Mouse (Mus musculus) forebrain, embryonic 11.5 days (tissue): Measurements from ENCODE around the gene Zhx3. TPM values are rescaled to one million over a fixed set of nuclear protein-coding genes. Genes with fewer than 3 reads are reported as not detected.

Experiments
- ATAC-seq: fragments of 200-750 bp; cut with Nextera tagmentation; replicated peaks from 2 replicates; pipeline ENCODE4 v1.8.0; 2017; ENCODE audit warnings: moderate TSS enrichment; ENCODE audit not compliant: low FRiP score
- DNase-seq: peaks from one replicate; pipeline ENCODE4 v3.0.0-alpha.2; 2017; ENCODE audit warnings: low spot score
- H3K27ac ChIP-seq: fragments of 300-500 bp; sonication (generic); 2 replicates; pipeline ENCODE4 v1.5.1; 2014; ENCODE audit warnings: low read depth, low read length
- H3K27me3 ChIP-seq: fragments of 300-500 bp; sonication (generic); 2 replicates; pipeline ENCODE4 v1.6.1; 2014; ENCODE audit warnings: mild to moderate bottlenecking, low read length, mixed read lengths; ENCODE audit not compliant: control insufficient read depth, insufficient read depth
- H3K36me3 ChIP-seq: fragments of 300-500 bp; sonication (generic); 2 replicates; pipeline ENCODE4 v1.6.1; 2014; ENCODE audit warnings: mild to moderate bottlenecking, low read length, moderate library complexity, mixed read lengths; ENCODE audit not compliant: control insufficient read depth, insufficient read depth
- H3K4me1 ChIP-seq: fragments of 300-500 bp; sonication (generic); replicated peaks from 2 replicates; pipeline ENCODE4 v1.6.1; 2014; ENCODE audit warnings: low read length, mixed read lengths; ENCODE audit not compliant: control insufficient read depth, insufficient read depth
- H3K4me2 ChIP-seq: fragments of 300-500 bp; sonication (generic); 2 replicates; pipeline ENCODE4 v1.6.1; 2014; ENCODE audit warnings: low read depth, mild to moderate bottlenecking, low read length, moderate library complexity, mixed read lengths; ENCODE audit not compliant: severe bottlenecking
- H3K4me3 ChIP-seq: fragments of 300-500 bp; sonication (generic); 2 replicates; pipeline ENCODE4 v1.5.1; 2014; ENCODE audit warnings: low read depth, low read length
- H3K9ac ChIP-seq: fragments of 300-500 bp; sonication (generic); 2 replicates; pipeline ENCODE4 v1.6.1; 2014; ENCODE audit warnings: low read length
- H3K9me3 ChIP-seq: fragments of 300-500 bp; sonication (generic); 2 replicates; pipeline ENCODE4 v1.6.1; 2016; ENCODE audit warnings: low read length, mixed read lengths; ENCODE audit not compliant: control insufficient read depth
- WGBS: fragments of 180-500 bp; shearing (Covaris S2); extraction: QIAGEN DNeasy Blood & Tissue Kit; methylation state at CpG from one replicate; pipeline ENCODE4 v1.1.7; 2014; 5-methylcytosine and 5-hydroxymethylcytosine counted together
- polyA plus RNA-seq: library from polyadenylated mRNA; unstranded; fragments of >200 nt; fragmentation: Nextera tagmentation; extraction: Ambion mirVana; gene quantifications from 2 replicates; pipeline ENCODE4 v1.2.1, GENCODE M21; 2014

The Zhx3 gene
- polyA plus RNA-seq, 1 experiment from 2014 or later, result 10.0 TPM

DNA sequence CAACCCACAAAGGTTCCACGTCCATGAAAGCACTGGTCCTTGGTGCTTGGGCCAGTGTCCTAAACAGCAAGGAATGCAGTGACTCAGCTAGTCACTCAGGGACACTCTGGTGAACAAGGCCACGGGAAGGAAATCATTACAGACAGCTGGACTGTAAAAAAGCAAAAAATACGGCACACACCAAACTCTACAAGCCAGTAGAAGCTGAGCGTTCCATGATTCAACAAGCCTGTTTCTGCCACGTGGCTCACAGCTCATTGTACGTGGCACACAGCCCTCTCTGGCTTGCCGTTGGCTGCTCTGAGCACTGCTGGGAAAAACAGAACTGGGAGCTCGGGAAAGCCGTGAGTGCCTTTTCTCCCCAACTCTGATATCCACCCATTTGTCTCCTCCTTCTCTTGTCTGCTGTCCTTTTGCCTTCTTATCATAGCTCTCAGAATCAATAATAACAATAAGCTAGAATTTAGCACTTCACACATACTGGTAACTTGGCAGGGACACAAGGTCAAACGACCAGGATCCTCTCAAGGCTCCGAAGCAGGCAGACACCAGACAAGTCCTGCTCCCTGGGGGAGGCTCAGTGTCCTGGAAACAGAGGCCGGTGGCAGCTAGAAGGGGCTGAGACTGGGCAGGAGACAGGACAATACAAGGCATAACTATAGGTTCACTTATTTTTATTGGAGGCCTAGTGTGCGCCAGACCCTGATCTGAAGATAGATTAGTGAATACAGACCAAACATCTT is 7.8 kb upstream of the Zhx3 start, which contains the start of gene Lpin3:
TSS of gene Lpin3 (plus strand) at position 218 of the 743 bp plus-strand sequence.
- Histone ChIP-seq H3K27ac (no peak within 1 kb of the TSS), H3K4me3 (no peak within 1 kb of the TSS), H3K27me3 (no peaks in the 10 kb centered on the region), H3K36me3 (no peaks in the 10 kb centered on the region), H3K4me1 (no peaks in the 10 kb centered on the region), H3K9me3 (peaks cover 2% of the 10 kb centered on the region; the same call in 1 of the 2 replicates), H3K9ac (no peak within 1 kb of the TSS), H3K4me2 (no peak within 1 kb of the TSS)
- 79% methylated on average over 13 of the region's 13 CpGs for whole genome bisulfite sequencing
- ATAC-seq, result no peak
- no peak for DNase-seq

DNA sequence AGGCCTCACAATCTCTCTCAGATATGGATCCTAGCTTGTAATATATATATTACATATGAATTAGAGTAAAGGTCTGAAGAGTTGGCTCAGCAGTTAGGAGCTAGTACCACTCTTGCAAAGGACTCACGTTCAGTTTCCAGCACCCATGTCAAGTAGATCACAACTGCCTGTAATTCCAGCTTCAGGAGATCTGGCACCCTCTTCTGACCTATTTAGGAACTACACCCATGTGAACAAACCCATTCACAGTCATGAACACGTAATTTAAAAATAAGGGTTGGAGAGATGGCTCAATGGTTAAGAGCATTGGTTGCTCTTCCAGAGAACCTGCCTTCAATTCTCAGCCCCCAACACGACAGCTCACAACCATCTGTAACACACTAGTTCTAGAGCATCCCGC is 3.3 kb upstream of the Zhx3 start:
- WGBS, result 82% methylated on average over 4 of the region's 4 CpGs
- ATAC-seq (no peak), DNase-seq (no peak)
- no peak overlapping the region for H3K4me2 ChIP-seq
- H3K27me3 ChIP-seq, result no peaks in the 10 kb centered on the region
- H3K27ac ChIP-seq, result no peak overlapping the region
- peaks cover 2% of the 10 kb centered on the region; the same call in 1 of the 2 replicates for H3K9me3 ChIP-seq
- no peak overlapping the region for H3K9ac ChIP-seq
- H3K36me3 ChIP-seq, result no peaks in the 10 kb centered on the region
- no peak overlapping the region for H3K4me3 ChIP-seq
- peaks cover 5% of the 10 kb centered on the region; the same call in 1 of the 2 replicates for H3K4me1 ChIP-seq

GRCm38 (mm10) chr2:160874231-160874877 is 1.6 kb upstream of the Zhx3 start:
- Histone ChIP-seq H3K36me3 (no peaks in the 10 kb centered on the region), H3K27me3 (no peaks in the 10 kb centered on the region), H3K9ac (no peak overlapping the region), H3K9me3 (peaks cover 2% of the 10 kb centered on the region; the same call in 1 of the 2 replicates), H3K27ac (no peak overlapping the region), H3K4me1 (peaks cover 5% of the 10 kb centered on the region; the same call in 1 of the 2 replicates), H3K4me3 (no peak overlapping the region), H3K4me2 (no peak overlapping the region)
- ATAC-seq (no peak), DNase-seq (no peak)
- 85% methylated on average over 5 of the region's 5 CpGs for WGBS

- DNase-seq (peak; percentile 87), ATAC-seq (peak; percentile 92)
- H3K27ac ChIP-seq, result peak overlapping the region; percentile 91
- H3K4me1 ChIP-seq, result peaks cover 5% of the 10 kb centered on the region; the same call in 1 of the 2 replicates
- peaks cover 2% of the 10 kb centered on the region; the same call in 1 of the 2 replicates for H3K9me3 ChIP-seq
- peak overlapping the region; percentile 87 for H3K9ac ChIP-seq
- peak overlapping the region; percentile 80 for H3K4me3 ChIP-seq
- no peaks in the 10 kb centered on the region for H3K36me3 ChIP-seq
- H3K4me2 ChIP-seq, result peak overlapping the region; percentile 78
- H3K27me3 ChIP-seq, result no peaks in the 10 kb centered on the region
- WGBS, result under 1% methylated on average over 38 of the region's 47 CpGs
These were observed 403 bp downstream of the Zhx3 start for GRCm38 (mm10) chr2:160872395-160872794.

DNA sequence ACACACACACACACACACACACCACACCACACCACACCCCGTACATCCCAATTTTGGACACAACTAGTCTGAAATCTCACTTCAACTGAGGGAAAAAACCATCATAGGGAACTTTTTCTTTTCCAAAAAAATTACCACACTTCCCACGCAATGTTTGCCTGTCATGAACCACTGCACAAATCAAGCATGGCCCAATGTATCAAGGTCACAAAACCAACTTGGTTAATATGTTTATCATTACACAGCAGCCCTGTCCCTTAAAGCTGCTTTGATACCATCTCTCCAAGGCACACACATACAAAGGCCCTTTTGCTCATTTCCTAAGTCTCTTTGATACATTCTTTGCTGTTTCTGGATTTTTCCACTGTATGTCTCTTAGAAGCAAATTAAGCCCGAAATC is 1.5 kb downstream of the Zhx3 start:
- Histone ChIP-seq H3K4me2 (no peak overlapping the region), H3K4me1 (peaks cover 5% of the 10 kb centered on the region; the same call in 1 of the 2 replicates), H3K9me3 (peaks cover 2% of the 10 kb centered on the region; the same call in 1 of the 2 replicates), H3K27ac (no peak overlapping the region), H3K36me3 (no peaks in the 10 kb centered on the region), H3K4me3 (no peak overlapping the region), H3K27me3 (no peaks in the 10 kb centered on the region), H3K9ac (no peak overlapping the region; the same call in 1 of the 2 replicates)
- ATAC-seq (no peak), DNase-seq (no peak)
- 85% methylated on average over 3 of the region's 3 CpGs for WGBS

GRCm38 (mm10) chr2:160869446-160869845 is 3.4 kb downstream of the Zhx3 start:
- H3K4me3 ChIP-seq, result no peak overlapping the region
- H3K4me1 ChIP-seq, result peaks cover 5% of the 10 kb centered on the region; the same call in 1 of the 2 replicates
- H3K4me2 ChIP-seq, result no peak overlapping the region
- no peaks in the 10 kb centered on the region for H3K9me3 ChIP-seq
- no peak overlapping the region for H3K27ac ChIP-seq
- H3K9ac ChIP-seq, result no peak overlapping the region
- no peak for DNase-seq
- no peaks in the 10 kb centered on the region for H3K36me3 ChIP-seq
- no peak for ATAC-seq
- WGBS, result 66% methylated on average over 3 of the region's 3 CpGs
- H3K27me3 ChIP-seq, result no peaks in the 10 kb centered on the region

DNA sequence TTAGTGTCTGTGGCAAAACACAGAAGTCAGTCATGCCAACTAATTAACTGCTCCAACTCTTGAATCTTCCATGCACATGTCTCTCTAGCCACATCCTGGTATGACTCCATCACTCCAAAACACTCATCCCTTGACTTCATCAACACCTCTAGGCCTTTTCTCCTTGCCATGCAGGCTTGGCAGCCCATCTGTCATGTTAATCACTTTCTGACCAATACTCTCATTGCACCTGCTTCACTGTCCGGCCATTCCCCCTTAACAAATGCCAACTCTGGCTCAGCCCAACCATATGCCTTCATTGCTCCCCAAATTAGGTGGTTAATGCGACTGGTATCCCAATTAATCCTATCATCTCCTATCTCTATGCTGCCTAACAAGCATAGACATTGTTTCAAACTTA is 7.5 kb downstream of the Zhx3 start:
- no peak overlapping the region for H3K4me3 ChIP-seq
- H3K27me3 ChIP-seq, result no peaks in the 10 kb centered on the region
- no peak overlapping the region for H3K27ac ChIP-seq
- ATAC-seq, result no peak
- WGBS, result 61% methylated on average over 2 of the region's 2 CpGs
- no peak overlapping the region for H3K4me2 ChIP-seq
- H3K9me3 ChIP-seq, result no peaks in the 10 kb centered on the region
- H3K9ac ChIP-seq, result no peak overlapping the region
- H3K4me1 ChIP-seq, result no peaks in the 10 kb centered on the region
- no peak for DNase-seq
- no peaks in the 10 kb centered on the region for H3K36me3 ChIP-seq

DNA sequence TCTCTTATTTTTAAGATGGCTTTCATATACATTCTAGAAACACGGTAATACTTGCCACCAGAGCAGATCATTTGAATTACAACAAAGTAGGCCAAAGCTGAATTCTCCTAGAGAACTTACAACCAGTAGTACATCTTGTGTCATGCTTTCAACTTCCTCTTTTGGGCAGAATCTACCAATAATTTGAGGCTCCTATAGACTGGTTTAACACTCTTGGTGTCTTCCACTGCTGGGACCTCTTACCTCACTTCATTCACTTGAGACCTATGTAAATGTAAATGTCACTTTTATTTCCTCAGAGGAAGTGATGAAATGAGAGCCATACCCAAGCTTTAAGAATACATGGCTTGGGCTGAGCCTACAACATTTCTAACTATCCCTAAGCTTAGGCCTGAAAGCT is 8.7 kb downstream of the Zhx3 start:
- no peak overlapping the region for H3K4me3 ChIP-seq
- H3K36me3 ChIP-seq, result no peaks in the 10 kb centered on the region
- no peak overlapping the region for H3K9ac ChIP-seq
- no peak overlapping the region for H3K4me2 ChIP-seq
- no peak for DNase-seq
- H3K9me3 ChIP-seq, result no peaks in the 10 kb centered on the region
- no peak for ATAC-seq
- WGBS, result 92% methylated on average over 1 of the region's 1 CpGs
- H3K4me1 ChIP-seq, result no peaks in the 10 kb centered on the region
- H3K27ac ChIP-seq, result no peak overlapping the region
- no peaks in the 10 kb centered on the region for H3K27me3 ChIP-seq
